Mouse (Mus musculus) CH12.LX (cell line): Measurements from ENCODE around the gene Nupr1. TPM values are rescaled to one million over a fixed set of nuclear protein-coding genes. Genes with fewer than 3 reads are reported as not detected.

Experiments used
- DNase-seq: peaks from one replicate; pipeline ENCODE4 v3.0.0-alpha.2; 2013; ENCODE audit errors: extremely low read depth
- H3K27ac ChIP-seq: 2 replicates; pipeline ENCODE4 v1.5.1; 2012; ENCODE audit warnings: low read depth, mild to moderate bottlenecking, control low read depth, moderate library complexity; ENCODE audit not compliant: insufficient read depth
- H3K27me3 ChIP-seq: replicated peaks from 2 replicates; pipeline ENCODE3; 2012; ENCODE audit warnings: inconsistent platforms
- H3K36me3 ChIP-seq, 2 experiments: replicated peaks in 1 of 2; 2 replicates each; pipeline versions ENCODE3 to v1.6.1; 2012; ENCODE audit warnings: inconsistent platforms in 1 of 2, low read length in 1 of 2, mild to moderate bottlenecking in 1 of 2, mixed read lengths in 1 of 2, moderate library complexity in 1 of 2; ENCODE audit not compliant: control insufficient read depth in 1 of 2, insufficient read depth in 1 of 2
- H3K4me1 ChIP-seq, 2 experiments: 2 replicates each; pipeline ENCODE4 v1.6.1; 2012; ENCODE audit warnings: inconsistent platforms in 1 of 2, moderate library complexity in 1 of 2; ENCODE audit not compliant: insufficient read depth in 2 of 2, control insufficient read depth in 1 of 2
- H3K4me2 ChIP-seq: 2 replicates; pipeline ENCODE4 v1.6.1; 2012; ENCODE audit warnings: low read depth, mild to moderate bottlenecking, control low read depth; ENCODE audit not compliant: poor library complexity, insufficient read depth, severe bottlenecking
- H3K4me3 ChIP-seq, 3 experiments: fragments of 150-350 bp in 1 of 3; sonication (generic) in 1 of 3; replicated peaks in 1 of 3; 2 replicates each; pipeline versions ENCODE3 to v1.5.1; 2011 to 2012; ENCODE audit warnings: low read depth in 2 of 3, low read length in 2 of 3, mild to moderate bottlenecking in 2 of 3, moderate library complexity in 2 of 3, control low read depth in 1 of 3, improper control_type of control experiment in 1 of 3, inconsistent platforms in 1 of 3, mixed read lengths in 1 of 3; ENCODE audit not compliant: poor library complexity in 1 of 3
- H3K79me2 ChIP-seq: replicated peaks from 2 replicates; pipeline ENCODE4 v1.6.1; 2012; ENCODE audit warnings: mild to moderate bottlenecking, moderate library complexity; ENCODE audit not compliant: control insufficient read depth, poor library complexity, insufficient read depth, severe bottlenecking; ENCODE audit errors: extremely low read depth
- H3K9ac ChIP-seq: 2 replicates; pipeline ENCODE4 v1.6.1; 2012; ENCODE audit warnings: low read depth, mild to moderate bottlenecking, control low read depth, moderate library complexity; ENCODE audit not compliant: insufficient read depth
- H3K9me3 ChIP-seq: replicated peaks from 2 replicates; pipeline ENCODE3; 2012; ENCODE audit warnings: low read length, inconsistent platforms, mixed read lengths
- BHLHE40 ChIP-seq: IDR thresholded peaks from 2 replicates; pipeline ENCODE4 v1.6.1; 2011; ENCODE audit warnings: mild to moderate bottlenecking, low read depth, low read length, improper control_type of control experiment
- CHD1 ChIP-seq: IDR thresholded peaks from 2 replicates; pipeline ENCODE4 v1.6.1; 2012; ENCODE audit warnings: low read depth, low read length, improper control_type of control experiment, inconsistent platforms
- CHD2 ChIP-seq: IDR thresholded peaks from 2 replicates; pipeline ENCODE4 v1.6.1; 2011; ENCODE audit warnings: low read length, improper control_type of control experiment
- E2F4 ChIP-seq: IDR thresholded peaks from 2 replicates; pipeline ENCODE4 v1.6.1; 2011; ENCODE audit warnings: low read depth, low read length, improper control_type of control experiment; ENCODE audit not compliant: insufficient replicate concordance
- ELF1 ChIP-seq: IDR thresholded peaks from 2 replicates; pipeline ENCODE4 v1.6.1; 2014; ENCODE audit warnings: low read depth, mild to moderate bottlenecking, inconsistent platforms, low read length, improper control_type of control experiment
- ETS1 ChIP-seq: conservative IDR thresholded peaks from 2 replicates; pipeline ENCODE4 v1.6.1; 2012; ENCODE audit warnings: low read depth, mild to moderate bottlenecking, inconsistent platforms, low read length, improper control_type of control experiment, moderate library complexity
- HCFC1 ChIP-seq: IDR thresholded peaks from 2 replicates; pipeline ENCODE4 v1.6.1; 2012; ENCODE audit warnings: low read depth, mild to moderate bottlenecking, inconsistent platforms, low read length, improper control_type of control experiment
- IRF4 ChIP-seq: IDR thresholded peaks from 2 replicates; pipeline ENCODE4 v1.6.1; 2014; ENCODE audit warnings: low read depth, mild to moderate bottlenecking, inconsistent platforms, low read length, improper control_type of control experiment
- JUN ChIP-seq: IDR thresholded peaks from 2 replicates; pipeline ENCODE4 v1.6.1; 2011; ENCODE audit warnings: low read depth, mild to moderate bottlenecking, low read length, improper control_type of control experiment, moderate library complexity; ENCODE audit not compliant: insufficient read depth
- JUND ChIP-seq: conservative IDR thresholded peaks from 2 replicates; pipeline ENCODE4 v1.6.1; 2011; ENCODE audit warnings: low read depth, low read length, improper control_type of control experiment
- MAFK ChIP-seq: IDR thresholded peaks from 2 replicates; pipeline ENCODE4 v1.6.1; 2011; ENCODE audit warnings: low read length, improper control_type of control experiment; ENCODE audit not compliant: insufficient replicate concordance
- MAZ ChIP-seq: IDR thresholded peaks from 2 replicates; pipeline ENCODE4 v1.6.1; 2012; ENCODE audit warnings: low read depth, mild to moderate bottlenecking, inconsistent platforms, low read length, improper control_type of control experiment, moderate library complexity
- MXI1 ChIP-seq: IDR thresholded peaks from 2 replicates; pipeline ENCODE4 v1.6.1; 2011; ENCODE audit warnings: mild to moderate bottlenecking, low read depth, low read length, improper control_type of control experiment
- NELFE ChIP-seq: IDR thresholded peaks from 2 replicates; pipeline ENCODE4 v1.6.1; 2011; ENCODE audit warnings: low read depth, low read length, improper control_type of control experiment
- POLR2A ChIP-seq: IDR thresholded peaks from 2 replicates; pipeline ENCODE4 v1.6.1; 2011; ENCODE audit warnings: low read depth, mild to moderate bottlenecking, improper control_type of control experiment, low read length
- RAD21 ChIP-seq: IDR thresholded peaks from 2 replicates; pipeline ENCODE4 v1.6.1; 2011; ENCODE audit warnings: low read depth, mild to moderate bottlenecking, low read length, improper control_type of control experiment, moderate library complexity
- RCOR1 ChIP-seq: conservative IDR thresholded peaks from 2 replicates; pipeline ENCODE4 v1.6.1; 2012; ENCODE audit warnings: low read depth, mild to moderate bottlenecking, inconsistent platforms, low read length, improper control_type of control experiment
- SIN3A ChIP-seq: IDR thresholded peaks from 2 replicates; pipeline ENCODE4 v1.6.1; 2012; ENCODE audit warnings: low read length, improper control_type of control experiment, inconsistent platforms
- TCF12 ChIP-seq: IDR thresholded peaks from 2 replicates; pipeline ENCODE4 v1.6.1; 2014; ENCODE audit warnings: low read depth, mild to moderate bottlenecking, inconsistent platforms, low read length, improper control_type of control experiment
- UBTF ChIP-seq: IDR thresholded peaks from 2 replicates; pipeline ENCODE4 v1.6.1; 2012; ENCODE audit warnings: low read depth, mild to moderate bottlenecking, inconsistent platforms, low read length, improper control_type of control experiment, moderate library complexity
- ZC3H11A ChIP-seq: IDR thresholded peaks from 2 replicates; pipeline ENCODE4 v1.6.1; 2012; ENCODE audit warnings: low read depth, mild to moderate bottlenecking, inconsistent platforms, low read length, improper control_type of control experiment
- ZMIZ1 ChIP-seq: IDR thresholded peaks from 2 replicates; pipeline ENCODE4 v1.6.1; 2012; ENCODE audit warnings: low read depth, mild to moderate bottlenecking, inconsistent platforms, low read length, improper control_type of control experiment
- ZNF384 ChIP-seq: IDR thresholded peaks from 2 replicates; pipeline ENCODE4 v1.6.1; 2012; ENCODE audit warnings: low read depth, low read length, improper control_type of control experiment, inconsistent platforms
- dilution Hi-C: fragments of 300-500 bp; cut with MboI; formaldehyde crosslinking; loops from 2 replicates; pipeline ENCODE4 v1.14.3; 2020; ENCODE audit warnings: low sequenced_read_pairs; ENCODE audit not compliant: extremely low pct_unique_long_range_greater_than_20kb, extremely low pct_ligation_motif_present
- in situ Hi-C: fragments of 300-500 bp; cut with MboI; formaldehyde crosslinking; loops from 3 replicates; pipeline ENCODE4 v1.14.3; 2019; ENCODE audit warnings: low sequenced_read_pairs, low pct_ligation_motif_present, low pct_unique_long_range_greater_than_20kb, mixed read lengths
- polyA plus RNA-seq: library from polyadenylated mRNA; unstranded; fragments of >175 nt; gene quantifications from 2 replicates; pipeline ENCODE4 v1.2.1, GENCODE M21; 2012; ENCODE audit warnings: low read depth; ENCODE audit not compliant: insufficient read length
- total RNA-seq, 2 experiments: library from RNA; depleted of rRNA; stranded (reverse); fragments of 300-350 nt in 1 of 2; fragments of >200 nt in 1 of 2; gene quantifications; 2 replicates each; pipeline ENCODE4 v1.2.3; 2012 to 2014

Nupr1 gene
- total and polyA plus RNA-seq, 3 experiments: 6.4 to 13.9 (median 13.5) TPM

DNA sequence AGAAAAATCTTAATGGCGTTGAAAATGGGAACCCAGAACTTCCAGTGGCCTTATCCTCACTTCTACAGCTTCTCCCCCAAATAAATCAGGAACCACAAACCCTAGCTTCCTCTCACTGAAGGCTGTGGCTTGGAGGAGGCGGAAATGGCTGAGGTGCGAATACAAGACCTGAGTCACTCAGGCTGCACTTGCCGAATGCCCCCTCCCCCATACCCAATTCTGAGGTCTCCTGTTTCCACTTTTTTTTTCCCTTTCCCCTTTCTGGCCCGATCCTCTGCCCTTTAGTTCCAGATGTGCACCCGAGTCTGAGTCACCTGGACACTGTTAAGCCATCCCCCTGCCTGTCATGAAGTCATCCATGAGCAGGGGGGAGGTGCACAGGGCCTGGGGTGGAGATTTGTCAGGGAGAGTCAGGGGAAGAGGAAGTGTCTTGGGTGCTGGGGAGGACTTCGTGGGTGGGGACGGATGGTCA is 46.1 kb downstream of the Nupr1 start, which contains the start of gene Apobr:
Apobr (plus strand) TSS at position 437 of the 472 bp plus-strand sequence.
- Histone ChIP-seq H3K27ac (no peak within 1 kb of the TSS), H3K4me1 (peaks cover 9 to 38% of the 10 kb centered on the region in 2 experiments; a peak in 3 of 4 replicates), H3K36me3 (peaks cover 9 to 42% of the 10 kb centered on the region in 2 experiments), H3K9me3 (no peaks in the 10 kb centered on the region), H3K79me2 (no peaks in the 10 kb centered on the region), H3K4me2 (peak within 1 kb of the TSS; percentile 3), H3K9ac (peak within 1 kb of the TSS; percentile 65), H3K4me3 (peak within 1 kb of the TSS; percentile 57 to 78 (median 59)), H3K27me3 (no peaks in the 10 kb centered on the region)
- dilution Hi-C loops: no loop called here
- peak; percentile 71 for DNase-seq
- peak; percentile 42; the same call in 1 of the 2 replicates for TF ChIP-seq ELF1
- peak; percentile 31; the same call in 1 of the 2 replicates for TF ChIP-seq TCF12
- TF ChIP-seq NELFE: 0 out of 2 replicates have a peak, but pooled peaks have one; percentile 34
- no peak for TF ChIP-seq UBTF
- TF ChIP-seq JUND: no peak
- peak; percentile 67; the same call in 1 of the 2 replicates for TF ChIP-seq MXI1
- TF ChIP-seq CHD1: no peak
- TF ChIP-seq HCFC1: peak; percentile 30
- TF ChIP-seq MAZ: no peak
- peak; percentile 63 for TF ChIP-seq BHLHE40
- no peak for TF ChIP-seq RAD21
- TF ChIP-seq MAFK: no peak
- no peak for TF ChIP-seq RCOR1
- TF ChIP-seq JUN: no peak; the same call in 1 of the 2 replicates
- TF ChIP-seq ZMIZ1: 0 out of 2 replicates have a peak, but pooled peaks have one; percentile 45
- peak; percentile 13; the same call in 1 of the 2 replicates for TF ChIP-seq ZNF384
- TF ChIP-seq POLR2A: peak; percentile 60; the same call in 1 of the 2 replicates
- peak; percentile 78; the same call in 1 of the 2 replicates for TF ChIP-seq CHD2
- no peak for TF ChIP-seq E2F4
- TF ChIP-seq IRF4: no peak
- TF ChIP-seq ETS1: peak; percentile 53
- TF ChIP-seq ZC3H11A: no peak
- 0 out of 2 replicates have a peak, but pooled peaks have one; percentile 37 for TF ChIP-seq SIN3A
- in situ Hi-C loops: loop anchor here (5.0 kb wide), 1 partner anchor 38 kb away; no protein-coding TSS in a partner anchor
